Comparison of ENCODE assay signal across 10 mouse cellular contexts in the genomic region with DNA sequence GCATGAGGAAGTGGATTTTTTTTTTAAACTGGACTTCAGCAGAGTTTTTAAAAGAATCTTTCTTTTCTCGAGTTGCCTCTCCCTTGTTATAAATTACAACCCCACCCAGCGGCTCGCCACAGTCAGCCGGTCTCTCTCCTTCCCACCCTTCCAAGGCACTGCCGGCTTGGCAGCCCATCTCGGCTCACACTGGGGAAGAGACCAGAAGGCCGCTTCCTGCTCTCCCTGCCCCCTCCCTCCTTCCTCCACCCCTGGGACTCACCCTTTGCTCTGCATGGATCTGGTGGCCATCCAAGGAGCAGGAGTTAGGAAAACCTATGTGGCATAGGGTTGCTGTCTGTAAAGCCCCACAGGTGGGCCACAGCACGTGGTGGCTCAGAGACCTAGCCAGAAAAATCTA.
DNase-seq lines count a peak whose midpoint lies in the region; ATAC-seq and TF ChIP-seq lines count a peak whose summit lies in the region.
"Had no signal": no experiment of that assay in that cellular context is flagged by ENCODE, and none has a peak within 500 bp of the region (broad histone marks: within the 10 kb centered on the region; RNA-seq: fewer than 3 reads in every experiment).

No protein-coding gene starts in this region.

- H3K4me1 ChIP-seq in liver, embryonic 12.5 days: no peaks in the 10 kb centered on the region; the same call in 1 of the 2 replicates
- H3K4me1 ChIP-seq in kidney, postnatal 0 days (replicated peaks; ENCODE audit: insufficient read depth, low read length): 0 out of 2 replicates have a peak, but pooled peaks cover 7% of the 10 kb centered on the region
- H3K4me1 ChIP-seq in stomach, embryonic 16.5 days (ENCODE audit: control insufficient read depth, insufficient read depth, low read length): peaks cover 6% of the 10 kb centered on the region; the same call in 1 of the 2 replicates

- H3K36me3 ChIP-seq in liver, embryonic 12.5 days: no peaks in the 10 kb centered on the region
- no peaks in the 10 kb centered on the region for H3K36me3 ChIP-seq in kidney, postnatal 0 days (ENCODE audit: insufficient read depth, low read length)
- no peaks in the 10 kb centered on the region for H3K36me3 ChIP-seq in stomach, embryonic 16.5 days (ENCODE audit: control insufficient read depth, insufficient read depth, low read length)

- DNase-seq in liver: peak; percentile 25
- peak; percentile 20 to 61 for DNase-seq in gastrocnemius, postnatal 4 days (ENCODE audit: low spot score in 2 of 2)
- peak; percentile 67 for DNase-seq in kidney, postnatal 0 days (ENCODE audit: low spot score)
- DNase-seq in embryo, embryonic 9.5 days (ENCODE audit: extremely low spot score): no peak
- DNase-seq in layer of hippocampus, postnatal 10 days (ENCODE audit: low spot score in 2 of 2): no peak
- no peak for DNase-seq in layer of hippocampus, adult 2 months (ENCODE audit: low spot score in 2 of 2)
- DNase-seq: right cerebral cortex, postnatal 25 days had no signal

- no peak overlapping the region for H3K27ac ChIP-seq in liver, embryonic 12.5 days
- H3K27ac ChIP-seq in kidney, postnatal 0 days: no peak overlapping the region
- H3K27ac ChIP-seq in stomach, embryonic 16.5 days (ENCODE audit: low read length): peak overlapping the region; percentile 60; the same call in 1 of the 2 replicates
- no peak overlapping the region for H3K27ac ChIP-seq in layer of hippocampus, adult 2 months
- H3K27ac ChIP-seq: macrophage had no signal

- H3K9me3 ChIP-seq in liver, embryonic 12.5 days (replicated peaks): no peaks in the 10 kb centered on the region
- H3K9me3 ChIP-seq in kidney, postnatal 0 days (replicated peaks; ENCODE audit: low read length): no peaks in the 10 kb centered on the region
- H3K9me3 ChIP-seq in stomach, embryonic 16.5 days (replicated peaks; ENCODE audit: control insufficient read depth, low read length): no peaks in the 10 kb centered on the region

- no peak for ATAC-seq in liver, embryonic 12.5 days
- ATAC-seq in kidney, postnatal 0 days (replicated peaks; ENCODE audit: low FRiP score, low read depth): no peak
- ATAC-seq in stomach, embryonic 16.5 days (ENCODE audit: insufficient read depth, low FRiP score): peak; percentile 76; the same call in 1 of the 2 replicates

- H3K4me3 ChIP-seq in liver, embryonic 12.5 days: no peak overlapping the region
- no peak overlapping the region for H3K4me3 ChIP-seq in kidney, postnatal 0 days (replicated peaks; ENCODE audit: low read depth, low read length)
- no peak overlapping the region for H3K4me3 ChIP-seq in stomach, embryonic 16.5 days (replicated peaks; ENCODE audit: low read length)
- no peak overlapping the region for H3K4me3 ChIP-seq in layer of hippocampus, adult 2 months

- peak; percentile 3; the same call in 1 of the 2 replicates for TF ChIP-seq CTCF in kidney, postnatal 0 days (IDR thresholded peaks at IDR 0.05; ENCODE audit: low read depth)
- no peak for TF ChIP-seq CTCF in layer of hippocampus, adult 2 months (conservative IDR thresholded peaks at IDR 0.05)

- H3K27me3 ChIP-seq in liver, embryonic 12.5 days (replicated peaks): no peaks in the 10 kb centered on the region
- no peaks in the 10 kb centered on the region for H3K27me3 ChIP-seq in kidney, postnatal 0 days (ENCODE audit: insufficient read depth, low read length)
- no peaks in the 10 kb centered on the region for H3K27me3 ChIP-seq in stomach, embryonic 16.5 days (ENCODE audit: control insufficient read depth, insufficient read depth, low read length)

- 31% methylated on average over 8 of the region's 8 CpGs for WGBS in liver, embryonic 12.5 days (ENCODE audit: insufficient replicate concordance)
- WGBS in kidney, postnatal 0 days: 15% methylated on average over 8 of the region's 8 CpGs
- WGBS in stomach, embryonic 16.5 days: 12% methylated on average over 8 of the region's 8 CpGs

- H3K9ac ChIP-seq in liver, embryonic 12.5 days: no peak overlapping the region
- no peak overlapping the region for H3K9ac ChIP-seq in kidney, postnatal 0 days (ENCODE audit: low read depth, low read length)
- no peak overlapping the region for H3K9ac ChIP-seq in stomach, embryonic 16.5 days (ENCODE audit: low read length)

- H3K4me2 ChIP-seq in liver, embryonic 12.5 days: no peak overlapping the region
- H3K4me2 ChIP-seq in kidney, postnatal 0 days (ENCODE audit: low read length): no peak overlapping the region
- H3K4me2 ChIP-seq in stomach, embryonic 16.5 days (ENCODE audit: low read depth, low read length): 0 out of 2 replicates have a peak overlapping the region, but pooled peaks have one; percentile 18

Comparison
In these comparisons a context has a peak if more than half of its experiments do, and no peak if none do; other contexts are left out.
1. DNase-seq: peak in liver (single experiment), gastrocnemius, postnatal 4 days (2 of 2) and kidney, postnatal 0 days (single experiment); none in embryo, embryonic 9.5 days (single experiment), layer of hippocampus, postnatal 10 days (0 of 2) and layer of hippocampus, adult 2 months (0 of 2).